Mouse (Mus musculus): ENCODE results near the gene Sun2.

DNA sequence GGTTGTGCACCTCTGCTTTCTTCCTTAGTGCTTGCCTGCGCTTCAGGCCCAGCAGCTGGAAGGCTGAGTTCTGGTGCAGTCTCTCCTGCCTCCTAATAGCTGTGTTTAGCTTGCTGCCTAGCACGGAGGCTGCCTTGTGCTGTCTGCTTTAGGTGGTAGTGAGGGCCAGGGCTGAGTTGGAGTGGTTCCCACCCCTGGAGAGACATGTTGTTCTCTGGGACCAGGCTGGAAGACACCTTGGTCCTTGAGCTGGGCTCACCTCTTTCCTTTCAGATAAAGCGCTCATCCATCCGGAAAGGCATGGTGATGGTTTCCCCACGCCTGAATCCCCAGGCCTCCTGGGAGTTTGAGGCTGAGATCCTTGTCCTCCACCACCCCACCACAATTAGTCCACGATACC is 25.6 kb downstream of the Sun2 start:
- TF ChIP-seq CTCF (IDR thresholded peaks at IDR 0.05; ENCODE audit: low read depth, low read length) (no peak), POLR2A (IDR thresholded peaks at IDR 0.05; ENCODE audit: extremely low read depth, insufficient read depth, low read length) (no peak)

Measured in liver, adult 2 months (tissue).